Mouse (Mus musculus) layer of hippocampus, postnatal 10 days (tissue): Measurements from ENCODE around the gene Sp140. TPM values are rescaled to one million over a fixed set of nuclear protein-coding genes. Genes with fewer than 3 reads are reported as not detected.
"Not testable (repeated sequence)": the region's sequence is repeated elsewhere in the genome, so short reads cannot be mapped to it uniquely, and the experiment has no call there.

Experiments used
- DNase-seq, 2 experiments: peaks; one replicate each; pipeline ENCODE4 v3.0.0; 2021; ENCODE audit warnings: low spot score in 2 of 2
- total RNA-seq, 2 experiments: library from RNA; stranded (reverse); gene quantifications; 2 replicates each; pipeline ENCODE4 v1.2.3; 2021

The Sp140 gene
- total RNA-seq, 2 experiments from 2014 or later: 1.2 to 1.6 TPM

DNA sequence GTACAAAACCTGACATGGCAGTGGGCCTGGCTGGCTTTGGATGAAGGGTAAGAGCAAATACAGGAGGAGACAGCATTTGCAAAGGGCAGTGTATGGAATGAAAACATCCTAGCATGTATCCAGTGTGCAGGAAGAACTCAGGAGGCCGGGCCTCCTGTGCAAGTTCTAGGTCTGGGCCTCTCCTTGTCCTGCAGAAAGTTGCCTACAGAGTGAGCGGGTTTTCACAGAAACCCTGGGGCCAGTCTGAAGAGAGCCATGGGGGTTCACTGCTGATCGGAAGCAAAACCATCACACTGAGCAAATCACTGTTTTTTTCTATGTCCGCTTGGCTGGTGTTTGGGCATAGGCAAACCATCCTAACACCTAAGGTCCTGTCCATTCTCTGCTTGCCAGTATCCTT lies 38.0 kb downstream of the Sp140 start:
- DNase-seq: not testable (repeated sequence)

DNA sequence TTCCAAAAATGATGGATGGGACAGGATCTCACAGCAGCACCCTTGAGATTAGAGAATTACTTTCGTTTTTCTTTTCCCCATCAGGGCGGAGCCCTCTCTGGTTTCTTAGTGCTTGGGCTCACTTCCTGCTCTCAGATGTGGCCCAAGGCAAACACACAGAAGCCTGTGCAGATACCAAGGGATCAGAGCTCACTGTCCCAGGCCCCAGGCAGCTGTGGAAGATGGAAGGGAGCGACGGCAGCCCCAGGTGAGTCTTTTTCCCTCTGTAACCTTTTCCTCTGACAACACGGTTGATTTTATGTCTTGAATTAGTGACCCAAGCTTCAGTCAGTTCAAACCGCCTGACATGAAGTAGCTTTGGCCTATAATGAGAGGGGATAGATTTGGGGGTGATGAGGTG lies 49.7 kb downstream of the Sp140 start, which contains the start of gene Sp100:
Gene Sp100 (plus strand): TSS at position 108 of the 400 bp plus-strand sequence.
- not testable (repeated sequence) for DNase-seq

DNA sequence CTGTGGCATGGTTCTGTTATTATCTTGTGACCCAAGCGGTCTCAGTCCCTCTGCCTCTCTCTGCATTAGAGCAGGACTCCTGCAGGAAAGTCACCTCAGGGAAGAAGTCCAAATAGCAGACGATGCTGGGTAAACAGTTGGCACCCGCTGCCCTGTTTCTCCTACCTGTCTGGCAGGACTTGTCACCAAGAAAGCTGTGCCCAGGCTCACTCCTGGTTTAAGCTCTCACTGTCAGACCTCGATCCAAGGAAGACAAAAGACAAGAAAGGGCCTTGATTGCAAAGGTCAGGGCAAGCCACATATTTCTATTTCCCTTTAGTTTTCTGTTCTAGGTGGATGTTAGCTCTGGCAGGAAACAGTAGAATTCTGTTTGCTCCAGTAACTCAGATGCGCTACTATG lies 50.3 kb downstream of the Sp140 start:
- not testable (repeated sequence) for DNase-seq

DNA sequence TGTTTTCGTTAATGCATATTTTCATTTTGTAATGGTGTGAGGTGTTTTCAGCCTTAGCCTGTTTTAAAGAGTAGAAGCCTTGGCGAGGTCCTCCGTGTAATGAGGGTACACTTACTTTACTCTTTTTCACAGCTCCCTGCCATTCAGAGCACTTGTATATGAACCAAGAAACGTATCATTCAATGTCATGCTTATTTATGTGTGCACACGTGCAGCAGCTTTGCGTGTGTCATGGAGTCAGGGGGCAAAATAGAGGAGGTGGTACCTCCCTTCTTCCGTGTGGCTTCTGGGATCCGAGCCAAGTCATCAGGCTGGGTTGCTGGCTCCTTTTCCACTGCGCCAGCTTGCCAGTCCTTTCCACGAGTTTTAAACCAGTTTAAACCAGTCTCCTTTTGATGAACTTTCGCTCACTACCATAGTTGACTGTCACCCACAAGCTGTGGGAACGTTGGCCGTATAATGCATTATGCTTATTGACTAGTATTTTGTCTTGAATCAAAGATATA lies 51.6 kb downstream of the Sp140 start:
- peak; percentile 58 to 66 for DNase-seq

DNA sequence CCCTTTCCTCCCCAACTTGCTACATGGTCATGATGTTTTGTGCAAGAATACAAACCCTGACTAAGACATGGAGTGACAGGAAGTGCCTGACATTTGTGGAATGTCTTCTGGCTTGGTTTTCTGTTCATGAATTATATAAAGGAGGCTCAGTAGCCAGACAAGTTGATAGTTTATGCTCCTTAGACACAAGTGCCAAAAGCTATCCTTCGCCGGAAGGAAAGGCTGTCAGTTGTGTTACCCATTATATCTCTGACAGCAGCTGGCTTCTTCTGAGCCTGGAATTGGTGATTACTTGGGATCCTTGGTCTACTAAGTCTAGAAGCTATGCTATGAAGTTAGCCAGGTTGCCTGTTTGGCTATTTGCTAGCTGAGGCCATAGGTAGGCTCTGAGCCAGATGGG lies 57.0 kb downstream of the Sp140 start:
- DNase-seq: not testable (repeated sequence)

DNA sequence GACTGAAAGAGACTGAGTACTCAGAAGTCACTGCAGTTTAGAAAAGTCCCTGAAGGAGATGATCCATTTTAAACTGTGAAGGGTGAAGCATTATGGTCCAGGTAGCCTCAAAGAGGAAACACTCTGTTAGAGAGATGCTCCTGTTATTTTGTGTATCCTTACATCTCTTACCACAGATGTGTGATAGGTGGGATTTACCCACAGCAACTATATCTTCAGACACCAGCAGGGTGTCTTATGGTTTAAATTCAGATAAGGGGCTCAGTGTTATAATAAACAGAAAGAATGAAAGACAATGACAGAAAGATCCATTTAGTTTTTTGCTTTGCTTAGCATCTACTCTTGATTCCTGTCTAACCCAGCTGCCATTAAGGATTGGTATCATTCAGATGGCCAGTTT lies 64.1 kb downstream of the Sp140 start:
- no peak for DNase-seq

DNA sequence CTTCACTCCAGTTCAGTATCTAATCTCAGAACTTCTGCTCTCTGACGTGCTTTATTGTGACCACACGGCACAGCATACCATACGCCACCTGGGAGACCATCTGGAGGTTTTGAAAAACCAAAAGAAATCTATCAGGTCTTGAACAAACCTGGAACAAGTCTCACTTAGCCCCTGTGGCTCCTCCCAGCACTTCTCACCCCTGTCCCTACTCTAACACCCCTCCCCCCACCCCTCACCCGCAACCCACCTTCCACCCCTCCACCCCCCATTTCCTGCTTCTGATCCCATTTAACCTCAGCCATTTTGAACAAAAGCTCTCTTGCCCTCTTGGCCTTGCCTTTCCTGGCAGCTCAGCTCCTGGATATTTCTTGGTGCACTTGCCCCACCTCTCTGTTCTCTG lies 80.0 kb downstream of the Sp140 start:
- no peak for DNase-seq

DNA sequence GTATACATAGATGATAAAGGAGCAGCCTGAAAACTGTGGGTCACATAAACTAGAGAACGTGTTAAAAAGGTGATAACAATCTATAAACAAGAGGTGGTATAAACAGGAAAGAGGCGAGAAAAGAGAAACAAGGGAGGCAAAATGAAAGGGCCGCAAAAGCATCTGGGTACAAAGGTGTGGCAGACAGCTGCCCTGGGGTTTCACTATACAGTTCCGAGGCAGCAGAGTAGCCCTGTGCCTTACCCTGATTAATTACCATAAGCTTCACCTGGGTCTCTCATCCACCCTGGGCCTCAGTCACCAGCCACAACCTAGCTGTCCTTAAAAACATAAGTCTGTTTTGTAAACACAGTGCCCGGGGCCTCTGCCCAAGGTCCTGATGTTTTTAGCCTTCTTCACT lies 86.5 kb downstream of the Sp140 start:
- DNase-seq: no peak

DNA sequence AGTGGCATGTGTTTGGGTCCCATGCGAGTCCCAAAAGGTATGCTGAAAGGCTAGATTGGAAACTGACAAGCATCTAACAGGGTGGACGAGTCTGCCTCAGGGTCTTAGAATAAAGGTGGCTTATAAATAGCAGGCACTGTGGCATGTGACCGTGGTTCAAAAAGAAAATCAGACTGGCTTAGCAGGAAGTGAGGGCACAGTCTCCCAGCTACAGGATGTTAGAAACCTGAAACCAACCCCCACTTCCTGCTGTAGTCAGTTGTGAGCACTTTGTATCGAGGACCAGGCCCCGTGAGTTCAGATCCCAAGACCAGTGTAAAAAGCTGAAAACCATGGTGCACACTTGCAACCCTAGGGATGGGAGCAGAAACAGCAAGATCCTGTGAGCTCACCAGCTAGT lies 87.2 kb downstream of the Sp140 start:
- no peak for DNase-seq

DNA sequence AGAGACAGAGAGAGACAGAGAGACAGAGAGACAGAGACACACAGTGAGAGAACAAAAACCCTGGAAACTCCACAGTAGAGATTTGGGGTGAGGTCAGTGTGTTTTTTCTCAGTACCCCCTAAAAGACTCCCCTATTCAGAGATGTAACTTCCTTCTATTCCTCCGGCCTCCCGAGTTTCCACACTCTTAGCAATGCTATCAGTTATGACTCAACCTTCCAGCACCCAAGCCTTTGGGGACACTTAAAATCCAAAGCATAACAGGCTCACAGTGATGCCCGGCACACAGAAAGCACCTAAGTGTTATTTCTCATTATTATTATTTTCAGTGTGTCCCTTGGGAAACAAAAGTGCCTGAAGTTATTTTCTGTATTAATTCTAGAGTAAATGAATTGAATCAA lies 90.4 kb downstream of the Sp140 start:
- no peak for DNase-seq

DNA sequence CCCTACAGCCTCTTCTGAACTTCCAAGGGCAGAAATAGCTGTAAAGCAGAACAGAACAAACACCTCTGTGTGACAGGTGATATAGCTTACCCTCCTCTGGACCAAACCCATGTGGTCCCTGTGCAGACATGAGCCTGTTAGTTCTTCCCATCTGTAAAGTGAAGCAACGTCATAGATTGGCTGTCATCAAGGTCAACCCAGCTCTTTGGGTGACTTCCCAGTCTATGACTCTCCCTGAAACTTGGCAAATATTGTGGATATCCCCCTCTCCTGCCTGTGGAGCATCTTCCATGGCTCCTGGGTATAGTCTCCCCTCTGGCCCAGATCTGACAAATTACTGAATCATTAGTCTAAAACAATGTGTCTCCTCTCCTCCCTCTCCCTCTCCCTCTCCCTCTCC lies 92.1 kb downstream of the Sp140 start:
- no peak for DNase-seq

DNA sequence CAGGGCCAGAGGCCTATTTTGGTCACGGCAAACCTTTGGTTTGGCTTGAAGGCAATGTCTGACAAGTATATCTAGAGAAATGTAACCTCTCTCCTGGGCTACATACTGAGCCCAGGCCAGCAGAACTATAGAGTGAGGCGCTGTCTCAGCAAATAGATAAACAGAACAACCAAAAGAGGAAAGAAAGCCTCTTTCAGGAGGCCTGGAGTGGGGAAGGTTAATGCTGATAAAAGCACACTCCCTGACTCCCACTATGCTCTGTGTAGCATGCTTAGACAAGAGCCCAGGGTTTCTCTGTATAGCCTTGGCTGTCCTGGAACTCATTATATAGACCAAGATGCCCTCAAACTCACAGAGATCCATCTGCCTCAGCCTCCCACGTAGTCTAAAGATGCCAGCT lies 93.1 kb downstream of the Sp140 start:
- DNase-seq: no peak

Other genes with a start within 250 kb of the Sp140 start
- not detected for gene G530012D18Rik, start 24.7 kb upstream of the Sp140 start, total RNA-seq
- gene Sp110, start 1.6 kb upstream of the Sp140 start, total RNA-seq: under 1 TPM; 0.41 to 0.89 TPM
- gene Sp100, start 49.6 kb downstream of the Sp140 start, total RNA-seq: under 1 TPM; 0.42 to 0.50 TPM
- gene A630001G21Rik, start 178.3 kb downstream of the Sp140 start, total RNA-seq: under 1 TPM; 0.36 to 0.43 TPM
- 100 to 1,000 TPM; 120 to 158 TPM for gene Cab39, start 193.1 kb downstream of the Sp140 start, total RNA-seq